Mouse (Mus musculus): ENCODE results near the gene Gm8994. TPM values are rescaled to one million over a fixed set of nuclear protein-coding genes. Genes with fewer than 3 reads are reported as not detected.
A peak's percentile ranks its signal among the peaks of the same experiment; 100 is the strongest.
"Not testable (repeated sequence)": the region's sequence is repeated elsewhere in the genome, so short reads cannot be mapped to it uniquely, and the experiment has no call there.

Gm8994 gene
- not detected for total RNA-seq (2021)
- long read RNA-seq, experiment 1: 0 reads
- long read RNA-seq, experiment 2: 0 reads

DNA sequence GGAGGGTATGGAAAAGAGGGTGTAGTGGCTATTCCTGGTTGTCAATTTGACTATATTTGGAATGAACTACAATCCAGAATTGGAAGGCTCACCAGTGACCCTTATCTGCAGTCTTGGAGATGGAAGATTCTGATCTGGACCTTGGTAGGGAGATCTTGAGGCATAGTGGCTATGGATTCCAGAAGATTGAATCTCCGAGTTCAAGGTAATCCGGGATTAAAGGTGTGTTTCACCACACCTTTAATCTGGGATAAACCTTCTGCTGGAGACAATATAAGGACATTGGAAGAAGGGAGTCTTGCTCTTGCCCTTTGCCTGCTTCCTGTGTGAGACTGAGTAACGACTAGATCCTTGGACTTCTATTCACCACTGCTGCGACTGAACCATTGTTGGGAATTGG, at the start of gene Gm8994:
Gene Gm8994, plus strand, starts transcription at position 301 of the 400 bp plus-strand sequence.
- not testable (repeated sequence) for DNase-seq

DNA sequence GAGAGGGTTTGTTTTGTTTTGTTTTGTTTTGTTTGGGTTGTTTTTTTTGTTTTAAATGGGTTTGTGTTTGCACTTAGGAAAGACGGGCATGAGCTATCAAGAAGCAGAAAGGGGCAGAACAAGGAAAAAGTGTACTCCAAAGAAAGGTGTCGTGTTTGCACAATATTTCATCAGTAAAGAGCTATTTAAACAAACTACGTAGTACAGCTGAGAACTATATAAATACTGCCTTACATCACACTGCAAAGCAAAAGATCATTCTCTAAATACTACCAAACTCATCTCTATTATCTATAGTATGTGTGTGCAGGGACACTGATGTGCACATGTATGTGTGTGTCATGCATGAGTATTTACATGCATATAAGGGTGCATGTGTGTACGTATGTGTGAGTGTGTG, 49.7 kb upstream of the Gm8994 start:
- DNase-seq: no peak

- no peak for DNase-seq
Measured at GRCm38 (mm10) chr6:136284565-136284964, 42.8 kb upstream of the Gm8994 start.

DNA sequence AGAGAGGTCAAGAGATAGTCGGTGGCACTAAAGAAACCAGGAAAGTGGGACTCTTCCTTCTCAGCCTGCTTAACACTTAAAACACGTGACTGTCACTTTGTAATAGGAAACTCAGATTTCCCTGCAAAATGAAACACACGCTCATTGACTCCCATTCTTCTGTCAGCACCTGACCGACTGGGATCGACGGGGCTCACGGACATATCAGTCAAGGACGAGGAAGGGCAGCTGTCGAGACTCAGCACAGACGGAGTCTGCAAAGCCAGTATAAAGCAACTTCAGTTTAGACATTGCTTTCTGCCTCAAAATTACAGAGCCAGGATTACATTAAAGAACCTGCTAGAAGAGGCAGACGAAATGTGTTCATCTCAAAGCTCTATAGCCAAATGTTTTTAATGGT, 41.2 kb upstream of the Gm8994 start:
- DNase-seq: no peak

DNA sequence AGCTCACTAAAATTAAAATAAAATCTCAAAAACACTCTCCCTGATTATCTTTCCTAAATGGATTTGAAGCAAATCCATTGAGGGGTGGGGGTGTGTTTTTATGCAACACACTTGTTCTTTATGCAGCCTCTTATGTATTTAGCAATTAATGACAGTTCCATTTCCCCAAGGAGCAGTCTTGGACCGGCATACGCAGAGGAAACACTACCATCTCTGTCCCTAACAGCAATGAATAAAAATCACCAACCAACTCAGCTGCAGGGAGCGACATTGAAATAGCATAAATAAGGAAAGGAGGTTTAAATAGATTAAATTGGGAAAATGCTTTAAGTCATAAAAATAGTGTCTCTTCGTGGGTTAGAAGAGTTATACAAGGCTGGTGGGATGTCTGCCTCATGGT, 40.8 kb upstream of the Gm8994 start:
- no peak for DNase-seq

DNA sequence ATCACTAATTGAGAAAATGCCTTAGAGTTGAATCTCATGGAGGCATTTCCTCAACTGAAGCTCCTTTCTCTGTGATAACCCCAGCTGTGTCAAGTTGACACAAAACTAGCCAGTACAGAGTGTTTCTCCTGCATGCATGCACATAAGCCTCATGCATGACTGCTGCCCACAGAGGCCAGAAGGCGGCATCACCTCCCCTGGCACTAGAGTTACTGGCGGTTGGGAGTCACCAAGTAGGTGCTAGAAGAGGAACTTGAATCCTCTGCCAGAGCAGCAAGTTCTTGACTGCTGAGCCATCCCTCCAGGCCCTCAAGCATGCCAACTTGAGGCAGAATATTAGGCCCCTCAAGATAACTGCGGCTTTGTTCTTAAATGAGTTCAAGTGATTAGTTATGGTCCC, 35.9 kb upstream of the Gm8994 start:
- no peak for DNase-seq

DNA sequence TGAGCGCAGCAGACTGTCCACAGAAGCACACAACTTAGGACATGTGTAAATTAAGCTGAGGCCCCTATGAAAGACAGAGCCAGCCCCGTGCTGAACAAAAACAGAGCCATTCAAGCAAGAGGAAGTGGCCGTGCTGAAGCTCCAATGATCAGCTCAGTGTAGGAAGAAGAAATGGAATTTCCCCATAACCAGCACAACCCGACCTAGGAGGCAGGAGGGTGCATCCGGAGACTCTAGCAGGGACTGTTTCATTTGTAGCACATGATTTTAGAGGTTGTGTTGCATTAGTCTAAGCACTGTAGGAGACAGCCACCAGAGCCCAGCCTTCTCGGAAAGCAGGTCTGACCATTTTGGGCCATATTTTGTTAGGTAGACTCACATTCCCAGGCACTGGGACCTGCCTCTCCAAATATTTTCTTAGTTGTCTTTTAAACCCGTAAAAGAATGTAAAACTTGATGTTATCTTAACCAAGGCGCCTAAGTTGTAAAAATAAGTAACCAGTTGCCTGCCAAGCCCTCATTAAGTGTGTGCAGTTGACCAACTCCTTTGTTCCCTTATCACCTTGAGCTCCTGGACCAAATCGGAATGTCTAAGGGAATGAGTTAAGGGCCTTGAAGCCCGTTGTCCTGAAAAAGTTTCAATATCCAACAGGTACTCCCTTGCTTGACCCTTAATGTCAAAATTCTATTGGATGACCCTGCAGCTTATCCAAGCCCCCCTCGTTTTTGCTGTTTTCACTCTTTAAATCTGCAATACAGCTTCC, 35.2 kb upstream of the Gm8994 start:
- no peak for DNase-seq

DNA sequence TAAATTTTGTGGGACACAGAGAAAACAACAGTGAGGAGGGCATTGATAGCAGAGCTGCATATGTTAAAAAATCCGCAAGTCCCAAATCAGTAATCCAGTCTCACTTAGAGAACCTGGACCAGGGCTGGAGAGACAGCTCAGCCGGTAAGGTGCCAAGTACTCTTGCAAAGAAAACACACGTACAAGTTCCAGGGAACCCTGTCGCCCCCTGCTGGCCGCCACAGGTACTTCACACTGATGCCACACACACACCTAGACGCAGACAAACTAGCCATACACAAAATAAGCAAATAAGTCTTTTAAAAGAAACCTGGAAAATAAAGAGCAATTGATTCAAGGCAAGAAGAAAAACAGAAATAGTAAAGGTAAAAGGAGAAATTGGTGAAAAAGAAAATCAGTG, 33.6 kb upstream of the Gm8994 start:
- no peak for DNase-seq

GRCm38 (mm10) chr6:136295821-136296220, 31.5 kb upstream of the Gm8994 start:
- DNase-seq: no peak

DNA sequence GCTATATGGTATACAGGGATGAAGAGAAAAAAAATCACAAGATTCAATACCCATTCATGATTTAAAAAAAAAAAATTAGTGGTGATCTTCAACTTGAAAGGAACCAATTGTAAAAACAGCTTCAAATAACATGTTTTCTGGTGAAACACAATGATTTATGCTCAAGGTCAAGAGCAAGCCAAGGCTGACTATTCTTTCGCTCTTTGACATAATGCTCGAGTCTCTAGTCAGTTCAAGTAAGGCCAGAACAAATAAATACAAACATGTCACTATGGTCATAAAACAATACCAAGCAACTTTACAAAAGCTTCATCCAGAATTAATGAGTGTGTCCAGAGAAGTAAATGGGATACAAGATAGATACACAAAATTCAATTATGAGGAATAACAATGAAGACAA, 31.1 kb upstream of the Gm8994 start:
- DNase-seq: no peak

DNA sequence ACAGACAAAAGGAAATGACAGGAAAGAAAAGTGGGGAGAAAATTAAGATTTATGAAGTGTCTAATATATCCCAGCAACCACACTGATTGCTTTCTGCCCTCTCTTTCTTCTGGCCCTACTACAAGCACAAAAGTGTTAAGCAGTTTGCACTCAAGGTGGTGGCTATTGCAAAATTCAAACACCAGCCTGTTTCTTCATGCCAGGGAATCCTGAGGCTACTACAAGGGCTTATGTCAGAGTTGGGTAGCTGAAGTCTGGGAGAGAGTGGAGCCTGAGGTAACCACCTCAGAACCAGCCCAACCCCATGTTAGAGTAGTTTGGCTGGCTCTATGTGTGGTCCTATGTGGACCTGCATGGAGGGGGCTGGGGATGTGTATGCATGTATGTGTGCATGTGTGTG, 23.8 kb upstream of the Gm8994 start:
- no peak for DNase-seq

- no peak for DNase-seq
Measured at GRCm38 (mm10) chr6:136304369-136304988, 22.9 kb upstream of the Gm8994 start.

- DNase-seq: no peak
Measured at GRCm38 (mm10) chr6:136309487-136309886, 17.9 kb upstream of the Gm8994 start.

DNA sequence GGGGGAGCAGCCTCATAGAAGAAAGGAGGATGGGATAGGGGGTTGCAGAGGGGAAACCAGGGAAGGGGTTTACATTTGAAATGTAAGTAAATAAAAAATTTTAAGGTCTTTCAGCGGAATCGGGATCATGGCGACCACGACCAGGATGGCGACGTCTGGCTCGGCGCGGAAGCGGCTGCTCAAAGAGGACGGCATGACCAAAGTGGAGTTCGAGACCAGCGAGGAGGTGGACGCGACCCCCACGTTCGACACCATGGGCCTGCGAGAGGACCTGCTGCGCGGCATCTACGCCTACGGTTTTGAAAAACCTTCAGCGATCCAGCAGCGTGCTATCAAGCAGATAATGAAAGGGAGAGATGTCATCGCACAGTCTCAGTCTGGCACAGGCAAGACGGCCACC, 1.1 kb downstream of the Gm8994 start:
- DNase-seq: not testable (repeated sequence)

GRCm38 (mm10) chr6:136340669-136341068, 13.3 kb downstream of the Gm8994 start:
- no peak for DNase-seq

- DNase-seq: no peak
Measured at GRCm38 (mm10) chr6:136341093-136341492, 13.8 kb downstream of the Gm8994 start.

DNA sequence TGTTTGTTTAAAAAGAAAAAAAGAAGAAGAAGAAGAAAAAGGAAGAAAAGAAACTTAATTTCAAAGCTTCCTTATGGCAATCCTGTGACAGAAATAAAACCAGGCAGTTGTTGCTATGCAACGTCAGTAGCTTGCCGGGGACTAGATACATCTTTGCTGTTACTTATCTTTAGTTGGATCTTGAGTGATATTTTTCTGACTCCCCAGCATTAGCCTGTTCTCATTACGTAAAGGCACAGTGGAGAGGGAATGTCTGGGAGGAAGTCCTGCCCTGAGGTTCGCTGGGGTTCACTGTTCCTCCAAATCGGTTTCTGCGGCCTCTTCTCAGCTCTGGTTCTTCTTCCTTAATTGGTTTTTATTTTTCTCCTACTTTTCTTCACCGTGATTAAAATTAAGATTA, 16.5 kb downstream of the Gm8994 start:
- no peak for DNase-seq

GRCm38 (mm10) chr6:136345034-136345433, 17.7 kb downstream of the Gm8994 start:
- no peak for DNase-seq

GRCm38 (mm10) chr6:136345641-136346040, 18.3 kb downstream of the Gm8994 start:
- no peak for DNase-seq

GRCm38 (mm10) chr6:136347053-136347452, 19.7 kb downstream of the Gm8994 start:
- no peak for DNase-seq

DNA sequence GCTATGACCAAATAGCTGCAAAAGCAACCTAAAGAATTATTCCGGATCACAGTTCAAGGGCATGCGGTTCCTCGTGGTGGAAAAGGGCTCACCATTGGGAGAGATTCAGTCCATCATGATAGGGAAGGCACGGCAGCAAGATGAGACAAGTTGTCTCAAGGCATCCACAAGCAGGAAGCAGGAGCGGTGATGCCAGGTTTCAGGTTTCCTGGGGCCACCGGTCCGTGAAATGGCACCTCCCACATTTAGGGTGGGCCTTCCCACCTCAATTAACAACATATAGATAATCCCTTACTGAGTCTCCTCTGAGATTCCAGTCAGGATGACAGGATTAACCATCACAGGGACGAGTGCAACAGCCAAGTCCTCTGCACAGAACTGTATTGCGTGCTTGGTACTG, 20.3 kb downstream of the Gm8994 start:
- no peak for DNase-seq

DNA sequence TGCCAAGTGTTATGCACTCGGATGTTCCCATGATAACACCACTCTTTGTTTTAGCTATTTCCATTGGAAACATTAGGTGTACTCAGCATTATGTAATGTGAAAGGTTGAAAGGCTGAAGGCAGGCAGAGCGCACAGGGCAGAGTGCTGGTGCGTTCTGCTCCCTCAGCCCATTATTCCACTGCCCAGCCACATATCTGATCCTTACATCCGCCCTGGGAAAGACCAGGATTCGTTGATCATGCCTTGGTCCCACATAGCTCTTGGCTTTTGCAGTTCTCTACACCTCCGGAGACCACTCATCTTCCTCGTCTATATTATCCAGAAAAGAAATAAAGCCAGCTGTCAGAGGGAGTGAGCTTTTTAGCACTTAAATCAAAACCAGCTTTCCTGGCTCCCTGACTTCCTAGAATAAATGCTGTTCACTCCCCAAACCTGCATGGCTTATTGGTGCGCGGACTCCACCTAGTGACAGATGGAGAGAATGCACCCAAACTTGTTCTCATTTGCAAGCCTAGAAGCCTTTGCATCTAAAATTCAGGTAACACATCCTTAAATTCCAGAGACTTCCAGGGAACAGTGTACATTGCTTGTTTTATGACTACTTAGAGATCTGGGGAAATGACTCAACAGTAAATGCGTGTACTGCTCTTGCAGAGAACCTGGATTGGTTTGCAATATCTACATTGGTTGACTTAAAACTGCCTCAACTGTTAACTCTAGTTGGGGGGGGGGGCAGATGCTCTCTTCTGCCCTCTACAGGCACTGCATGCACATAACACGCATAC, 26.3 kb downstream of the Gm8994 start:
- DNase-seq: peak; percentile 11

GRCm38 (mm10) chr6:136358471-136358870, 31.1 kb downstream of the Gm8994 start:
- no peak for DNase-seq

Measured in gastrocnemius, postnatal 25 days (tissue).